Mouse (Mus musculus) lung, postnatal 0 days (tissue): ENCODE measurements at regions not wholly inside any gene's neighbourhood (a gene's known extent, or its start where the extent isn't known, plus 50 kb on each side); places are given as distances from the start of the nearest gene placed in this dataset. TPM values are rescaled to one million over a fixed set of nuclear protein-coding genes. Genes with fewer than 3 reads are reported as not detected.

ENCODE experiments used
- ATAC-seq: fragments of 200-750 bp; cut with Nextera tagmentation; 2 replicates; pipeline ENCODE4 v1.8.0; 2017; ENCODE audit warnings: moderate library complexity
- DNase-seq: peaks from one replicate; pipeline ENCODE4 v3.0.0-alpha.2; 2016; ENCODE audit warnings: low spot score
- H3K27ac ChIP-seq: fragments of 300-500 bp; sonication (generic); 2 replicates; pipeline ENCODE4 v1.5.1; 2014; ENCODE audit warnings: antibody characterized with exemption, mild to moderate bottlenecking, low read length, mixed read lengths
- H3K27me3 ChIP-seq: fragments of 300-500 bp; sonication (generic); replicated peaks from 2 replicates; pipeline ENCODE4 v1.6.1; 2014; ENCODE audit warnings: low read length, mixed read lengths; ENCODE audit not compliant: insufficient read depth
- H3K36me3 ChIP-seq: fragments of 300-500 bp; sonication (generic); 2 replicates; pipeline ENCODE4 v1.6.1; 2014; ENCODE audit warnings: low read length, mixed read lengths; ENCODE audit not compliant: insufficient read depth
- H3K4me1 ChIP-seq: fragments of 300-500 bp; sonication (generic); 2 replicates; pipeline ENCODE4 v1.6.1; 2014; ENCODE audit warnings: antibody characterized with exemption, low read depth, low read length, mixed read lengths; ENCODE audit not compliant: insufficient read depth
- H3K4me2 ChIP-seq: fragments of 300-500 bp; sonication (generic); replicated peaks from 2 replicates; pipeline ENCODE4 v1.6.1; 2014; ENCODE audit warnings: low read depth, mild to moderate bottlenecking, low read length, moderate library complexity, mixed read lengths
- H3K4me3 ChIP-seq: fragments of 300-500 bp; sonication (generic); 2 replicates; pipeline ENCODE4 v1.5.1; 2014; ENCODE audit warnings: low read depth, low read length
- H3K9ac ChIP-seq: fragments of 300-500 bp; sonication (generic); replicated peaks from 2 replicates; pipeline ENCODE4 v1.6.1; 2014; ENCODE audit warnings: low read depth, mild to moderate bottlenecking
- H3K9me3 ChIP-seq: fragments of 300-500 bp; sonication (generic); 2 replicates; pipeline ENCODE4 v1.6.1; 2016; ENCODE audit warnings: low read length, mixed read lengths
- CTCF ChIP-seq: IDR thresholded peaks from 2 replicates; pipeline ENCODE4 v1.5.1; 2016; ENCODE audit warnings: antibody characterized with exemption, mild to moderate bottlenecking
- EP300 ChIP-seq: IDR thresholded peaks from 2 replicates; pipeline ENCODE4 v1.6.1; 2016; ENCODE audit warnings: antibody characterized with exemption, mild to moderate bottlenecking, control low read depth
- WGBS: fragments of 180-500 bp; shearing (Covaris S2); extraction: QIAGEN DNeasy Blood & Tissue Kit; methylation state at CpG from one replicate; pipeline ENCODE4 v1.1.7; 2014; 5-methylcytosine and 5-hydroxymethylcytosine counted together
- microRNA-seq: library from miRNA; unstranded; fragments of <30 nt; microRNA quantifications from one replicate; pipeline ENCODE4, GENCODE M21; 2016

DNA sequence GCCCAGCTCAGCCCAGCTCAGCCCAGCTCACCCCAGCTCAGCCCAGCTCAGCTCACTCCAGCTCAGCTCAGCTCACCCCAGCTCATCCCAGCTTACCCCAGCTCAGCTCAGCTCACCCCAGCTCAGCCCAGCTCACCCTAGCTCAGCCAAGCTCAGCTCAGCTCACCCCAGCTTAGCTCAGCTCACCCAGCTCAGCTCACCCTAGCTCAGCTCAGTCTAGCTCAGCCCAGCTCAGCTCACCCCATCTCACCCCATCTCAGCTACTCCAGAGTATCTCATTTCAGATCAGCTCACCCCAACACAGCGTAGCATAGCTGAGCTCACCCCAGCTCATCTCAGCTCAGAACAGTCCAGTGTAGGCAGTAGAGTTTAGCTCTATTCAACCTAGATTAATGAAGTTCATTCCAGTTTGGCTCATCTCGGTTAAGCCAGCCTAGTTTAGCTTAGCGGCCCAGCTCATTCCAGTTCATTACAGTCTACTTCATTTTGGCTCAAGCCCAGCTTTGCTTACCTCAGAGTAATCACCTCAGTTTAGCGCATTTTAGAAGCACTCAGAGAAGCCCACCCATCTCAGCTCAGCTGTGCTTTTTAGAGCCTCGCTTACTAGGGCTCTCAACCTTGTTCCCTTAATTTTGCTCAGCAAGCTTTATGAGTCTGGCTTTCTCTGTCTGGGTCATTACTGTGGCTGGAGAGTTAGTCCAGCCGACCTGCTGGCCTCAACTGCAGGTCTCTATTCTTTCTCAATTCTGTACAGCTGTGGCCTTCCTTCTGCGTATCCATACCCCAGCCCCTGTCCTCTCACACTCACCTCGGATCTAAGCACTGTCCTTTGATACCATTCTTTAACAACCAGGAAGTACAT, 63.9 kb upstream of the Adam6b start:
- TF ChIP-seq EP300, result no peak
- TF ChIP-seq CTCF, result no peak
- WGBS, result 74% methylated on average over 8 of the region's 8 CpGs
- H3K9me3 ChIP-seq, result no peaks in the 10 kb centered on the region
- no peak overlapping the region for H3K4me3 ChIP-seq
- H3K27ac ChIP-seq, result no peak overlapping the region
- ATAC-seq (no peak), DNase-seq (no peak)
- no peaks in the 10 kb centered on the region for H3K27me3 ChIP-seq
- no peak overlapping the region for H3K4me2 ChIP-seq
- H3K9ac ChIP-seq, result no peak overlapping the region
- H3K4me1 ChIP-seq, result no peaks in the 10 kb centered on the region
- H3K36me3 ChIP-seq, result no peaks in the 10 kb centered on the region

DNA sequence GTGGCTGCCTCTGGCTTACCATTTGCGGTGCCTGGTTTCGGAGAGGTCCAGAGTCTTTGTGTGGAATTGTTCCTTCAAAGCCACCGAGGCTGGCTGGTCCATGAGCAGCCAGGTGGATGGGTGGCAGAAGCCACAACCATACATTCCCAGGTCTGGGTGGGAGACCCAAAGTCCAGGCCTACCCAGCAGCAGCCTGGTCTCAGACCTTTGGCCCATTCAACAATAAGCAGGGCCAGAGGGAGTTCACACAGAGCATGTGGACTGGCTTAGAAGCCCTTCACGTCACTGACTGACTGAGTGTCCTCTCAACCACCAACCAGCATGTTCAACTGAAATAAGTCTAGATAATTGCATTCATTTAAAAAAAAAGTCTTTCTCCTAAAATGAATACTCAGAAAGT, 62.7 kb upstream of the Adam6b start:
- H3K27me3 ChIP-seq, result no peaks in the 10 kb centered on the region
- H3K27ac ChIP-seq, result no peak overlapping the region
- 79% methylated on average over 4 of the region's 4 CpGs for WGBS
- no peaks in the 10 kb centered on the region for H3K4me1 ChIP-seq
- DNase-seq (no peak), ATAC-seq (no peak)
- H3K4me3 ChIP-seq, result no peak overlapping the region
- no peaks in the 10 kb centered on the region for H3K36me3 ChIP-seq
- no peak for TF ChIP-seq EP300
- no peak for TF ChIP-seq CTCF
- H3K9ac ChIP-seq, result no peak overlapping the region
- H3K9me3 ChIP-seq, result no peaks in the 10 kb centered on the region
- no peak overlapping the region for H3K4me2 ChIP-seq

DNA sequence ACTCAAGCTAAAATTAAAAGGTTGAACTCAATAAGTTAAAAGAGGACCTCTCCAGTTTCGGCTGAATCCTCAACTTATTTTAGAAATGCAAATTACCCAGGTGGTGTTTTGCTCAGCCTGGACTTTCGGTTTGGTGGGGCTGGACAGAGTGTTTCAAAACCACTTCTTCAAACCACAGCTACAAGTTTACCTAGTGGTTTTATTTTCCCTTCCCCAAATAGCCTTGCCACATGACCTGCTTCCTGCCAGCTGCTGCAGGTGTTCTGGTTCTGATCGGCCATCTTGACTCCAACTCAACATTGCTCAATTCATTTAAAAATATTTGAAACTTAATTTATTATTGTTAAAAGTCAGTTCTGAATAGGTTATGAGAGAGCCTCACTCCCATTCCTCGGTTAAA, 62.0 kb upstream of the Adam6b start:
- ATAC-seq (no peak), DNase-seq (peak; percentile 20)
- Histone ChIP-seq H3K4me2 (no peak overlapping the region), H3K4me1 (no peaks in the 10 kb centered on the region), H3K9ac (no peak overlapping the region), H3K36me3 (no peaks in the 10 kb centered on the region), H3K9me3 (no peaks in the 10 kb centered on the region), H3K27me3 (no peaks in the 10 kb centered on the region), H3K27ac (no peak overlapping the region), H3K4me3 (no peak overlapping the region)
- 63% methylated on average over 4 of the region's 4 CpGs for WGBS
- TF ChIP-seq CTCF (no peak), EP300 (no peak)

DNA sequence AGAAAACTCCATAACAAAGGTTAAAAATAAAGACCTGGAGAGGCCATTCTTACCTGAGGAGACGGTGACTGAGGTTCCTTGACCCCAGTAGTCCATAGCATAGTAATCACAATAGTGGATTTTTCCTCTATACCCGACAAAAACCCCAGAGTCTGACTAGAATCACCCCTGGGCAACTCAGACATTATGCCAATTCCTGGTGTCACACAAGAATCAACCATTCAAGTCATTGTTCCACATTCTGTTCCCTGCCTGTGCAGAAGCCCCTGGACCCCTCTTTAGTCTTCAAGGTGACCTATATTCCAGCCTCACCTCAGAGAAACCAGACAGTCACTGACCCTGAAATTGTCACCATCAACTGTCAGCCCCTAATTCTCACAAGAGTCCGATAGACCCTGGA, 60.9 kb upstream of the Adam6b start:
- WGBS, result 70% methylated on average over 3 of the region's 3 CpGs
- no peaks in the 10 kb centered on the region for H3K36me3 ChIP-seq
- TF ChIP-seq CTCF, result no peak
- no peak for TF ChIP-seq EP300
- no peaks in the 10 kb centered on the region for H3K27me3 ChIP-seq
- H3K9me3 ChIP-seq, result no peaks in the 10 kb centered on the region
- ATAC-seq (no peak), DNase-seq (no peak)
- no peak overlapping the region for H3K27ac ChIP-seq
- no peak overlapping the region for H3K4me2 ChIP-seq
- no peak overlapping the region for H3K4me3 ChIP-seq
- no peaks in the 10 kb centered on the region for H3K4me1 ChIP-seq
- H3K9ac ChIP-seq, result no peak overlapping the region

DNA sequence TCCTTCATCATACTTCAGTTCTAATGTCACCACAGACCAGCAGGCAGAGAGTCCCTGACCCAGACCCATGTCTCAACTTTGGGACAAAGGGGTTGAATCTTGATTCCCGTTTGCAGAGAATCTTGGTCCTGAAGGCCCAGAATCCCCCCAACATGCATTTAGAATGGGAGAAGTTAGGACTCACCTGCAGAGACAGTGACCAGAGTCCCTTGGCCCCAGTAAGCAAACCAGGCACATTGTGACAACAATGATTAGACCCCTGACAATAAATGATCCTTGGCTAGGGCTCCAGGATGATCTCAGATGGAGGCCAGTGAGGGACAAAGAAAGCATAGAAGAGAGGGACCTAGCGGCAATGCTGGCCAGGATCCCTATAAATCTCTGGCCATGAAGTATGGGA, 60.4 kb upstream of the Adam6b start:
- no peaks in the 10 kb centered on the region for H3K9me3 ChIP-seq
- no peaks in the 10 kb centered on the region for H3K27me3 ChIP-seq
- ATAC-seq, result no peak
- TF ChIP-seq EP300, result no peak
- TF ChIP-seq CTCF, result no peak
- no peak overlapping the region for H3K4me2 ChIP-seq
- no peak overlapping the region for H3K9ac ChIP-seq
- DNase-seq, result no peak
- WGBS, result 68% methylated on average over 2 of the region's 2 CpGs
- H3K36me3 ChIP-seq, result no peaks in the 10 kb centered on the region
- H3K27ac ChIP-seq, result no peak overlapping the region
- no peaks in the 10 kb centered on the region for H3K4me1 ChIP-seq
- H3K4me3 ChIP-seq, result no peak overlapping the region

DNA sequence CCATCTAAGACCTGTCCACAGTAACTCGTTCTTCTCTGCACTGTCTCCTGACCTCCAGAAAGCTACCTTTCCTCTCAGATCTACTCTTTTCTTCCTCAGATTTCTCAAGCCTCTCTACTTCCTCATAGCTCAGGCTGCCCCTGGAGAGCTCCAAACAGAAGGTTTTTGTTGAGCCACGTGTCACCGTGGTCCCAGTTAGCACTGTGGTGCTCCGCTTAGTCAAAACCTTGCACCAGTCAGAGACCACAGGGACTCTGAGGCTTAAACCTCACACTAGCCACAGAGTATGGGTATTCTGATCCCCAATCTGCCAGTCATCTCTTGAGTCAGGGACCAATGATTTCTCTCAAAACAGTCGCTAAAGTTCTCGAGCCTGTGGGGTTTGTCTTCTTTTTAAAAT, 59.0 kb upstream of the Adam6b start:
- ATAC-seq (no peak), DNase-seq (no peak)
- no peaks in the 10 kb centered on the region for H3K9me3 ChIP-seq
- H3K9ac ChIP-seq, result no peak overlapping the region
- H3K4me3 ChIP-seq, result no peak overlapping the region
- H3K4me2 ChIP-seq, result no peak overlapping the region
- H3K4me1 ChIP-seq, result no peaks in the 10 kb centered on the region
- H3K27me3 ChIP-seq, result no peaks in the 10 kb centered on the region
- WGBS, result 71% methylated on average over 6 of the region's 6 CpGs
- no peak for TF ChIP-seq CTCF
- no peak for TF ChIP-seq EP300
- H3K36me3 ChIP-seq, result no peaks in the 10 kb centered on the region
- H3K27ac ChIP-seq, result no peak overlapping the region

Small RNA genes lying in the stretch of these regions (microRNA-seq; reads per million reads assigned to microRNA genes)
- gene Gm22175, result not detected
- gene Gm24022, result not detected
- not detected for gene Gm25747
